Comparison of ENCODE assay signal across 8 mouse cellular contexts in the genomic region with DNA sequence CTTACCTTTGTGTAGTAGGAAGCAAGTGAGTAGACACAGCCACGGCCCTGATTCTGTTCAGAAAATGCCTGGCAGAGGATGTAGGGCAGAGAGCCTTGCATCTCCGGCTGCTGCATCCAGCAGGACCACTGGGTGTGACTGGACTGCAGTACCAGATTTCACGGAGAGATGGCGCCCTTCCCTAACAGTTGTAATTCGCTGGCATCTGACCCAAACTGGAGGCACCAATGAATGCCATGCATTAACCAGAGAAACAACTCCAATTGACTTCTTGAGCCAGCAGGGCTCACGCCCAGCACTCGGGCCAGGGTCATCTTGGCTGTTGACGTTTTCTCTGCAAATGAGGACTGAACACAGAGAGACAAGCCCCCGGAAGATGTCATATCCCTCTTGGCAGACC. TPM values are rescaled to one million over a fixed set of nuclear protein-coding genes. Genes with fewer than 3 reads are reported as not detected.
DNase-seq lines count a peak whose midpoint lies in the region; ATAC-seq lines count a peak whose summit lies in the region.

No protein-coding gene starts in this region.

- H3K4me2 ChIP-seq in heart, embryonic 12.5 days = no peak overlapping the region
- no peak overlapping the region for H3K4me2 ChIP-seq in kidney, embryonic 16.5 days (replicated peaks; ENCODE audit: low read depth, low read length)
- peak overlapping the region; percentile 97; the same call in 1 of the 2 replicates for H3K4me2 ChIP-seq in limb, embryonic 15.5 days

- peaks cover 10% of the 10 kb centered on the region for H3K4me1 ChIP-seq in heart, embryonic 12.5 days (replicated peaks)
- H3K4me1 ChIP-seq in kidney, embryonic 16.5 days (ENCODE audit: insufficient read depth, low read length) = peaks cover 14% of the 10 kb centered on the region
- peaks cover 22% of the 10 kb centered on the region for H3K4me1 ChIP-seq in limb, embryonic 15.5 days

- H3K27me3 ChIP-seq in heart, embryonic 12.5 days (replicated peaks) = peaks cover 83% of the 10 kb centered on the region
- peaks cover 4% of the 10 kb centered on the region; the same call in 1 of the 2 replicates for H3K27me3 ChIP-seq in kidney, embryonic 16.5 days (ENCODE audit: insufficient read depth, low read length)
- H3K27me3 ChIP-seq in limb, embryonic 15.5 days = peaks cover 6% of the 10 kb centered on the region; the same call in 1 of the 2 replicates
- no peaks in the 10 kb centered on the region; the same call in 1 of the 2 replicates for H3K27me3 ChIP-seq in splenic B cell, adult 2 months (ENCODE audit: control insufficient read depth, insufficient read depth, low read length, poor library complexity, severe bottlenecking)

- H3K4me3 ChIP-seq in heart, embryonic 12.5 days = no peak overlapping the region
- H3K4me3 ChIP-seq in kidney, embryonic 16.5 days (ENCODE audit: low read length) = no peak overlapping the region
- H3K4me3 ChIP-seq in limb, embryonic 15.5 days = no peak overlapping the region

- WGBS in heart, embryonic 12.5 days = 8% methylated on average over 9 of the region's 9 CpGs
- WGBS in kidney, embryonic 16.5 days = 6% methylated on average over 9 of the region's 9 CpGs
- 4% methylated on average over 9 of the region's 9 CpGs for WGBS in limb, embryonic 15.5 days

- no peaks in the 10 kb centered on the region for H3K36me3 ChIP-seq in heart, embryonic 12.5 days
- H3K36me3 ChIP-seq in kidney, embryonic 16.5 days (ENCODE audit: insufficient read depth, low read length) = no peaks in the 10 kb centered on the region
- peaks cover 2% of the 10 kb centered on the region; the same call in 1 of the 2 replicates for H3K36me3 ChIP-seq in limb, embryonic 15.5 days
- H3K36me3 ChIP-seq in splenic B cell, adult 2 months (ENCODE audit: control insufficient read depth, insufficient read depth, low read length, poor library complexity, severe bottlenecking) = no peaks in the 10 kb centered on the region

- no peak overlapping the region for H3K27ac ChIP-seq in heart, embryonic 12.5 days (ENCODE audit: poor library complexity, severe bottlenecking)
- H3K27ac ChIP-seq in kidney, embryonic 16.5 days (ENCODE audit: low read length) = no peak overlapping the region
- peak overlapping the region; percentile 39; the same call in 1 of the 2 replicates for H3K27ac ChIP-seq in limb, embryonic 15.5 days

- H3K9ac ChIP-seq in heart, embryonic 12.5 days = no peak overlapping the region
- H3K9ac ChIP-seq in kidney, embryonic 16.5 days (replicated peaks; ENCODE audit: low read length) = no peak overlapping the region
- H3K9ac ChIP-seq in limb, embryonic 15.5 days = no peak overlapping the region

- ATAC-seq in heart, embryonic 12.5 days (ENCODE audit: insufficient number of reproducible peaks, low FRiP score) = no peak
- peak; percentile 15; the same call in 1 of the 2 replicates for ATAC-seq in kidney, embryonic 16.5 days (ENCODE audit: low FRiP score, low TSS enrichment)
- ATAC-seq in limb, embryonic 15.5 days (ENCODE audit: insufficient number of reproducible peaks, low FRiP score, low TSS enrichment, low read depth) = no peak; the same call in 1 of the 2 replicates

- no peaks in the 10 kb centered on the region for H3K9me3 ChIP-seq in heart, embryonic 12.5 days (replicated peaks)
- H3K9me3 ChIP-seq in kidney, embryonic 16.5 days (ENCODE audit: low read length) = no peaks in the 10 kb centered on the region
- no peaks in the 10 kb centered on the region for H3K9me3 ChIP-seq in limb, embryonic 15.5 days

- peak; percentile 98 for DNase-seq in heart, adult 11 months
- peak; percentile 88 for DNase-seq in embryo, embryonic 11 days
- DNase-seq in gastrocnemius, postnatal 4 days (ENCODE audit: low spot score in 2 of 2) = peak; percentile 88
- DNase-seq in naive thymus-derived CD4-positive, alpha-beta T cell, adult 2 months (ENCODE audit: low read depth) = peak; percentile 40
- DNase-seq in splenic B cell, adult 2 months (ENCODE audit: low read depth, low spot score) = peak; percentile 71

RNA-seq across cellular contexts. Expression of a gene that starts 11.4 kb away (rescaled TPM):
- polyA plus RNA-seq in heart, embryonic 12.5 days (2016; fragmentation: Nextera tagmentation; extraction: Ambion mirVana) = 6.1 and 6.2 TPM in 2 replicates
- 10 to 100 TPM; 27.0 to 34.0 TPM for total RNA-seq in gastrocnemius, postnatal 4 days (2021)
- 10.4 and 11.9 TPM in 2 replicates for polyA plus RNA-seq in kidney, embryonic 16.5 days (2015; fragmentation: Nextera tagmentation; extraction: Ambion mirVana)
- 21.2 and 22.1 TPM in 2 replicates for polyA plus RNA-seq in limb, embryonic 15.5 days (2015; fragmentation: Nextera tagmentation; extraction: Ambion mirVana)

Comparison
In these comparisons a context has a peak if more than half of its experiments do, and no peak if none do; other contexts are left out.
1. DNase-seq: peak in every context shown above with its lines; median percentile 98 in heart, adult 11 months; 88 in embryo, embryonic 11 days; 88 in gastrocnemius, postnatal 4 days; 71 in splenic B cell, adult 2 months; 40 in naive thymus-derived CD4-positive, alpha-beta T cell, adult 2 months.